Mouse (Mus musculus): ENCODE measurements around the gene Rftn1.

- no peak for TF ChIP-seq ZC3H11A (IDR thresholded peaks at IDR 0.05; ENCODE audit: borderline replicate concordance, low read depth, low read length)
- TF ChIP-seq CHD2 (IDR thresholded peaks at IDR 0.05; ENCODE audit: low read depth, low read length): no peak
- no peak for TF ChIP-seq MAFK (IDR thresholded peaks at IDR 0.05; ENCODE audit: insufficient read depth, low read depth, low read length)
- TF ChIP-seq HCFC1 (IDR thresholded peaks at IDR 0.05; ENCODE audit: borderline replicate concordance, insufficient read depth, low read length): no peak
- TF ChIP-seq ZNF384 (IDR thresholded peaks at IDR 0.05; ENCODE audit: low read depth, low read length): no peak
Observed at GRCm38 (mm10) chr17:50130421-50130820, 60.1 kb downstream of the Rftn1 start.
